Mouse (Mus musculus): ENCODE results near the gene Pigr.

The Pigr gene

GRCm38 (mm10) chr1:130875910-130876309 lies 49.4 kb downstream of the Pigr start:
- in situ Hi-C loops (cut with MboI, MseI): loop anchor here (5.0 kb wide), 2 partner anchors 51 to 176 kb away; no protein-coding TSS in a partner anchor

- in situ Hi-C loops (cut with MboI, MseI): loop anchor here (5.0 kb wide), 2 partner anchors 50 to 175 kb away; no protein-coding TSS in a partner anchor
These were observed 50.5 kb downstream of the Pigr start for GRCm38 (mm10) chr1:130876931-130877509.

DNA sequence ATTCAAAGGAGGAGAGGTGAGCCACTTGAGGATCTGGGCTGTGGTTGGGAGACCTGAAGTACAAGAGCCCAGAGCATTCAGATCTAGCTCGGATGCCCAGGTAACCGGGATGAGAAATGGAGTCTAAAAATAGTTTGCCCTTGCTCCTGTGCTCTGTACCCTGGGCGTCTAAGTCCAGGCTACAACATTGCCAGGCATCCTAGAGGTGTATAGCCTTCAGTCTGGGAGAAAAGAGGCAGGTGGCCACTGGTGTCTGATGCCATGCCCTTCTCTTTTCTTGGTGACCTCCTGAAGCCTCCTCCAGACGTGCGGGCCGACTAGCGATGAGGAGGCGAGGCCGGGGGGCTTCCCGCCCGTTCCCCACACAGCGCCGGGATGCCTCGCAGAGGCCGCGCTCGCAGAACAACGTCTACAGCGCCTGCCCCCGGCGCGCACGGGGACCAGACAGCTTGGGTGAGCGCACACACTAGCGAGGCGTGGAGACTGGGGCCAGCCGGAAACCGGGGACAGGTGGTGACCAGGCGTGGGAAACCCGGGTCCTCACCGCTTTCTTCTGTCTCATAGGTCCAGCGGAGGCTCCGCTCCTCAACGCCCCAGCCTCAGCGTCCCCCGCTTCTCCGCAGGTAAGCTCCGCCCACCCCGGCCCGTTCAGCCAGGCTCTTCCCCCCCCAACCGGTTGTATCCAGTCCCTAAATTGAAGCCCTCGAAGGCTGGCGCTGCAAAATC lies 51.6 kb downstream of the Pigr start:
- in situ Hi-C loops (cut with MboI, MseI): loop anchor here (5.0 kb wide), 2 partner anchors 49 to 174 kb away; no protein-coding TSS in a partner anchor

- in situ Hi-C loops (cut with MboI, MseI): loop anchor here (5.0 to 10.0 kb wide), 4 partner anchors 47 to 655 kb away; no protein-coding TSS in a partner anchor
These were observed 53.4 kb downstream of the Pigr start for GRCm38 (mm10) chr1:130879927-130880326.

DNA sequence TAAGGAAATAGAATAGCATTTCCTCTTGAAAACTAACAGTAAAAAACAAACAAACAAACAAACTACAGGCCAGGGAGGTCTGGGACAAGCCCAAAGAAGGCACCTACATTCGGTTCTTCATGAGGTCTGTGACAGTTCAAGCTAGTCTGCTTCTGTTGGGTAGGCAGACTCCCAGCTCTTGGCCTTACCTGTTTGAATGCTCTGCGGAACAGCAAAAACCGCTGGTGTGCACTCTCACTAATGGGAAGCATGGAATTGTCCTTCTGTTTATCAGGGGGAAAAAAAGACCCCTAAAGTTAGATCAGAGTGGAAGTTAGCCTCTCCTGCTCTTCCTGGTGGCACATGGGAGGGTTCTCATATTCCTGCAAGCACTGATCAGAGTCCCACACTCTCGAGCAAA lies 56.7 kb downstream of the Pigr start:
- in situ Hi-C loops (cut with MboI, MseI): loop anchor here in 1 of 2 experiments (5.0 to 10.0 kb wide), 2 partner anchors 174 to 652 kb away; no protein-coding TSS in a partner anchor

DNA sequence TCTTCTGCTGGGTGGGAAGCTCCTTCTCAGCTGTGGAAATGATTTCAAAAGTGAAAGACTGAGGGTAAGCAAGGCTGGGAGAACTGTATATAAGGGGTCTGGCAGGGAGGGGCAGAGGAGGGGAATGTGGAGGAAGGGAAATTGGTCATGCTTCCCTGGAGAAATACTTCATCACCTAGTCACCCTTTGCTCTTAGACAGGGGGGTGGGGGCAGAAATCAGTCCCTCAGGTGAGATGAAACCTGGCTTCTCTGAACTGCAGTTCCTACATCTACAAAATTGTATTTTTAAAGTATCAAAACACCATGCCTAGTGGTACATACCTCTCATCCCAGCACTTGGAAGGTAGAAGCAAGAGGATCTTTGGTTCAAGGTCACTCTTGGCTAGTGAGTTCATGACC lies 60.9 kb downstream of the Pigr start, which contains the start of gene Il24:
Gene Il24, minus strand, starts transcription at position 101 of the 400 bp plus-strand sequence.
- in situ Hi-C loops (cut with MboI, MseI): loop anchor here in 1 of 2 experiments (10.0 kb wide), 1 partner anchor 647 kb away; no protein-coding TSS in a partner anchor

DNA sequence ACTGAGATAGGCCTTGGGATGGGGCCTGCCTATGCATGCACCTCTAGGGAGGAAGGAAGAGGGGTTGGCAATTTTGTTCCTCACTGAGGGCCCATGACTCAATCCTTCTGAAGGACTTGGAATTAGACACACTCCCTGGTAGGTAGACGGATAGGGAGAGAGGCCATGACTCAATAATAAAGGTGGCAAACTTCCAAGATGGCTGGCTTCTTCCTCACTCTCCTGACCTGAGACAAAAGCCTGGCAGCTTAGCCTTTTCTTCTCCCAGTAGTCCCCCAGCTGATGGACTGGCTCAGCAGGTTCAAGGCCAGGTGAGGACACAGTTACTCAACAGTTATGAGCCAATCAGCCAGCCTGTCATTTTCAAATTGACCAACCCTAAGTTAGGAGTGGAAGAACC lies 66.0 kb downstream of the Pigr start:
- in situ Hi-C loops (cut with MboI, MseI): no loop called here

GRCm38 (mm10) chr1:130893329-130894040 lies 67.0 kb downstream of the Pigr start:
- in situ Hi-C loops (cut with MboI, MseI): no loop called here

DNA sequence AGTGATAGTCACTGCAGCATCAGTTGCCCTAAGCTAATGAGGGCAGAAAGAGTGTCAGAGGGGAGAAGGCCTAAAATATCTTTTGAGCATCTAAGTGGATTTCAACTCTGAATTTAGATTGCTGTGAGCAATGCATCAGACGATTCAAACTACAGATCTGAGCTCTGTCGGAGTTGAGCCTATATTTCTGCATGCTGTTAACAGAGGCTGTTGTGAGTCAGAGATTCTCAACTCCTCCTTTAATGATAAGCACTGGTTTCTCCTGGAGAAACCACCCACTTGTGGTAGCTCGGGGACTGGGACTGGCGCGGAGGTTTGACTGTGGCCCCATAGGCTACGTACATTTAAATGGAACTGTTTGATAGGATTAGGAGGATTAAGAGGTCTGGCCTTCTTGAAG lies 68.0 kb downstream of the Pigr start:
- in situ Hi-C loops (cut with MboI, MseI): no loop called here
